Mouse (Mus musculus) liver, embryonic 13.5 days (tissue): ENCODE measurements around the gene Zfp575. TPM values are rescaled to one million over a fixed set of nuclear protein-coding genes. Genes with fewer than 3 reads are reported as not detected.

Experiments
- ATAC-seq: fragments of 200-750 bp; cut with Nextera tagmentation; 2 replicates; pipeline ENCODE4 v1.8.0; 2017; ENCODE audit warnings: low read depth, mild to moderate bottlenecking, moderate number of reproducible peaks, moderate library complexity
- DNase-seq: peaks from one replicate; pipeline ENCODE4 v3.0.0; 2022
- H3K27ac ChIP-seq: fragments of 300-500 bp; sonication (generic); 2 replicates; pipeline ENCODE4 v1.5.1; 2015; ENCODE audit warnings: moderate library complexity, mild to moderate bottlenecking, inconsistent platforms
- H3K27me3 ChIP-seq: fragments of 300-500 bp; sonication (generic); 2 replicates; pipeline ENCODE4 v1.6.1; 2015; ENCODE audit warnings: mild to moderate bottlenecking, inconsistent platforms
- H3K36me3 ChIP-seq: fragments of 300-500 bp; sonication (generic); 2 replicates; pipeline ENCODE4 v1.6.1; 2015; ENCODE audit warnings: mild to moderate bottlenecking, inconsistent platforms
- H3K4me1 ChIP-seq: fragments of 300-500 bp; sonication (generic); replicated peaks from 2 replicates; pipeline ENCODE4 v1.6.1; 2015; ENCODE audit warnings: inconsistent platforms
- H3K4me2 ChIP-seq: fragments of 300-500 bp; sonication (generic); 2 replicates; pipeline ENCODE4 v1.6.1; 2015; ENCODE audit warnings: inconsistent platforms, mild to moderate bottlenecking, moderate library complexity
- H3K4me3 ChIP-seq: fragments of 300-500 bp; sonication (generic); replicated peaks from 2 replicates; pipeline ENCODE4 v1.5.1; 2015; ENCODE audit warnings: mild to moderate bottlenecking, inconsistent platforms
- H3K9ac ChIP-seq: fragments of 300-500 bp; sonication (generic); 2 replicates; pipeline ENCODE4 v1.6.1; 2015; ENCODE audit warnings: mild to moderate bottlenecking, inconsistent platforms
- H3K9me3 ChIP-seq: fragments of 300-500 bp; sonication (generic); replicated peaks from 2 replicates; pipeline ENCODE4 v1.6.1; 2016; ENCODE audit warnings: inconsistent platforms
- WGBS: fragments of 180-500 bp; shearing (Covaris S2); methylation state at CpG from one replicate; pipeline ENCODE4 v1.1.7; 2015; ENCODE audit not compliant: insufficient replicate concordance; 5-methylcytosine and 5-hydroxymethylcytosine counted together
- polyA plus RNA-seq: library from polyadenylated mRNA; unstranded; fragments of >200 nt; fragmentation: Nextera tagmentation; extraction: Ambion mirVana; gene quantifications from 2 replicates; pipeline ENCODE4 v1.2.1, GENCODE M21; 2015

Gene Zfp575
- polyA plus RNA-seq, 1 experiment from 2014 or later = 0.31 TPM

DNA sequence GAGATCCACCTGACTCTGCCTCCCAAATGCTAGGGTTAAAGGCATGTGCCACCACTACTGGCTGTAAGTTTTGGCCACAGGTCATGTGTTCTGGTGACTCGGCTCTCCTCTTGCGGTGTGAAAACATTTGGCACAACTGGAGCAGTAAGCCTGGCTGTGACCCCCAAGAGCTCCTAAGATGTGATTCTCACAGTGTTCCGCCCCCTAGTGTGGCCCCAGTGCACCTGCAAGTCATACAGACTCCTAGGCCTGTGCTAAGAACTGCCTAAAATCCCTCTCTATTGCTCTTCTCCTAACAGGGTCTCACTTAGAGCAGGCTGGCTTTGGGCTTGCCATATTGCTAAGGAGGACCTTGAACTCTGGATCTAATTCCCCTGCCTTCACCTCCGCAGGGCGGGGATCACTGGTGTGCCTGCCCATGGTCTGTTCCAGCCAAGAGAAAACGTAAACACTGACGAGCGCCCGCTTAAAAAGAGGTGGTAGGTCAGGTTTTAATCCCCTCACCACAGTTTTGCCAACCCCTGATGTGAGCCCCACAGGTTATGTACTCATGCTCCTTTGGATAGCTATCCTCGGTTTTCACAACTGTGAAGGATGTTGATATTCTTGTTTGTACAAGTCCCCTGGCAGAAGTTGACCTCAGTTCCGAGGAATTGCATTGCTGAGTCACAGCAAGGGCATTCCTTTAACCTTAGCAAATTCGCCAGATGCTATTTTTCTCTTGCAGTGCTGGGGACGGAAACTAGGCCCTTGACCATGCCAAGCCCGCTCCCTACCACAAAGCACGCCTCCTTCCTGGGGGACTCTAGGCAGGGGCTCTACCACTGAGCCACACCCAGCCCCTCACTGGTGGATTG lies 12.0 kb upstream of the Zfp575 start:
- 71% methylated on average over 15 of the region's 15 CpGs for WGBS
- Histone ChIP-seq H3K9me3 (no peaks in the 10 kb centered on the region), H3K36me3 (no peaks in the 10 kb centered on the region), H3K4me2 (no peak overlapping the region), H3K4me3 (no peak overlapping the region), H3K27me3 (peaks cover 9% of the 10 kb centered on the region; the same call in 1 of the 2 replicates), H3K27ac (no peak overlapping the region; the same call in 1 of the 2 replicates), H3K4me1 (peaks cover 29% of the 10 kb centered on the region), H3K9ac (no peak overlapping the region)
- no peak for DNase-seq
- no peak for ATAC-seq

DNA sequence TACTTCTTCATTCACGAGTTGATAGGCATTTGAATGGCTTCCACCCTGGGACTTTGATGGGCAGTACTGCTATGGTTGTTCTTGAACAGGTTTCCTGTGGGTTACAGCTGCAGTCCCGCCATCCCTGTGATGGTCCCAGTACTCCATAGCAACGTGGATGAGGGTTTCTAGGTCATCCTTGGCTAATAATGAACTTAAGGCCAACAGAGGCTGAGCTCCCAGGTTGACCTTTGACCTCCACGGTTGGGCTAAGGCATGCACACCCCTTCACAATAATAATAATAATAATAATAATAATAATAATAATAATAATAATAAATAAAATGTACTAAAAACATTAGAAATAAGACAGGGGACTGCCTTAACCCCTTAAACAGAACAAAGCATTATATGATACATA lies 10.7 kb upstream of the Zfp575 start:
- 49% methylated on average over 4 of the region's 4 CpGs for WGBS
- Histone ChIP-seq H3K9me3 (no peaks in the 10 kb centered on the region), H3K4me1 (peaks cover 41% of the 10 kb centered on the region), H3K27ac (no peak overlapping the region), H3K36me3 (no peaks in the 10 kb centered on the region), H3K4me2 (no peak overlapping the region), H3K9ac (no peak overlapping the region), H3K27me3 (peaks cover 10% of the 10 kb centered on the region; the same call in 1 of the 2 replicates), H3K4me3 (no peak overlapping the region)
- ATAC-seq (no peak), DNase-seq (no peak)

DNA sequence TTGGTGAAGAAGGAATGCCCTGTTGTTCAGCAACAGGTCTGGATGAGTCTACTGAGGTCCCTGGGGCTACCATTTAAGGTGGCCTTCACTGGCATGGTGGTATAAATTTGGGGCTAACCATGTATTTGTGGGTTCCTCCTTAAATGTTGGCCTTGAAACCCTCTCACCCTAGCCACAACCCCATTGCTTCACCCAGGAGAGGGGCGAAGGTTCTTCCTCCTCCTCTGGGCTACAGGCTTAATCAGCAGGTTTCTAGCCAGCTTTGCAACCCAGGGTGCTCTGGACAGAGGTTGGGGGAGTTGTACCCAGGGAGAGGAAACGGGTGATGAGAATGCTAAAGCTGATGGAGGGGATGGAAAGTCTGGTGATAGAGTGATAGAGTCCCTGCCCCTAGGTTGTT lies 8.0 kb upstream of the Zfp575 start:
- no peak overlapping the region for H3K27ac ChIP-seq
- peaks cover 59% of the 10 kb centered on the region for H3K4me1 ChIP-seq
- H3K4me2 ChIP-seq = peak overlapping the region; percentile 95; the same call in 1 of the 2 replicates
- no peak overlapping the region for H3K9ac ChIP-seq
- DNase-seq (no peak), ATAC-seq (no peak)
- H3K4me3 ChIP-seq = no peak overlapping the region
- 43% methylated on average over 2 of the region's 2 CpGs for WGBS
- H3K9me3 ChIP-seq = no peaks in the 10 kb centered on the region
- no peaks in the 10 kb centered on the region for H3K36me3 ChIP-seq
- peaks cover 10% of the 10 kb centered on the region; the same call in 1 of the 2 replicates for H3K27me3 ChIP-seq

DNA sequence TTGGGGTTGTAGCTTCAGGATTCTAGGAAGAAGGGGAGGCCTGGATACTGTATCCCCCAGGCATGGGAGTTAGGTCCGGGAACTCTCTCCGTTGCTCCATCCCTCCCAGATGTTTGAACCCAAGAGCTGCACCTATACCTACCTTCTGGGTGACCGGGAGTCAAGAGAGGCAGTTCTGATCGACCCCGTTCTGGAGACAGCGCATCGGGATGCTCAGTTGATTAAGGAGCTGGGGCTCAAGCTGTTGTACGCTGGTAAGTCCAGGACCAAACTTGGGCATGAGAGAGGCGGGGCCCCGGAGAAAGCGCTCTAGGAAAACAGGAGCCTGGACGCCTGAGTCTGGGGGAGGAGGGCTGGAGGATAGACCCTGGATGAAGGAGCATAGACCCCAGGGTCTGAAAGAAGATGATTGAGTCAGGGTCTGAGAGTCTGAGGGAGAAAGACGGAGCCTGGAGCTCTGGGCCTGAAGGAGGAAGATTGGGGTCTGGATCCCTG lies 6.9 kb upstream of the Zfp575 start:
- Histone ChIP-seq H3K4me2 (peak overlapping the region; percentile 95), H3K9ac (peak overlapping the region; percentile 77), H3K27me3 (peaks cover 10% of the 10 kb centered on the region; the same call in 1 of the 2 replicates), H3K27ac (no peak overlapping the region), H3K4me3 (peak overlapping the region; percentile 69), H3K36me3 (no peaks in the 10 kb centered on the region), H3K4me1 (peaks cover 68% of the 10 kb centered on the region), H3K9me3 (no peaks in the 10 kb centered on the region)
- no peak for DNase-seq
- WGBS = 13% methylated on average over 13 of the region's 13 CpGs
- ATAC-seq = no peak

GRCm38 (mm10) chr7:24593621-24594308 lies 6.3 kb upstream of the Zfp575 start:
- peak; percentile 63 for DNase-seq
- H3K9ac ChIP-seq = peak overlapping the region; percentile 77
- H3K27ac ChIP-seq = peak overlapping the region; percentile 39; the same call in 1 of the 2 replicates
- no peaks in the 10 kb centered on the region for H3K9me3 ChIP-seq
- under 1% methylated on average over 39 of the region's 39 CpGs for WGBS
- H3K36me3 ChIP-seq = no peaks in the 10 kb centered on the region
- peaks cover 10% of the 10 kb centered on the region; the same call in 1 of the 2 replicates for H3K27me3 ChIP-seq
- peak; percentile 89 for ATAC-seq
- peaks cover 68% of the 10 kb centered on the region for H3K4me1 ChIP-seq
- peak overlapping the region; percentile 95 for H3K4me2 ChIP-seq
- H3K4me3 ChIP-seq = peak overlapping the region; percentile 69

DNA sequence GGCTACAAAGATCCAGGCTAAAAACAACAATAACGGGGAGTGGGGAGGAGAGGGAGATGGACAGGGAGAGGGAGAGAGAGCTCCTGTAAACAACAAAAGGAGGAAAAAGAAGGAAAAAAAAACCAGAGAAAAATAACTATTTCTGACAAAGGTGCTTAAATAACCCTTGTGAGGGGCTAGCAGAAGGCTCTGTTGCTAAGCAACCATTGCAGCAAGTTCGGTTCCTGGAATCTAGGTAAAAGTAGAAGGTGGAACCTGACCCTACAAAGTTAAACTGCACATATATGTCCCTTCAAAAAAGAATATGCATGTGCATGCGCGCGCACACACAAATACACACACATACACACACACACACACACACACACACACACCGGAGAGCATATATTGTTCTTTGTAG lies 5.3 kb upstream of the Zfp575 start:
- H3K4me2 ChIP-seq = peak overlapping the region; percentile 95
- WGBS = 85% methylated on average over 6 of the region's 6 CpGs
- H3K4me1 ChIP-seq = peaks cover 66% of the 10 kb centered on the region

DNA sequence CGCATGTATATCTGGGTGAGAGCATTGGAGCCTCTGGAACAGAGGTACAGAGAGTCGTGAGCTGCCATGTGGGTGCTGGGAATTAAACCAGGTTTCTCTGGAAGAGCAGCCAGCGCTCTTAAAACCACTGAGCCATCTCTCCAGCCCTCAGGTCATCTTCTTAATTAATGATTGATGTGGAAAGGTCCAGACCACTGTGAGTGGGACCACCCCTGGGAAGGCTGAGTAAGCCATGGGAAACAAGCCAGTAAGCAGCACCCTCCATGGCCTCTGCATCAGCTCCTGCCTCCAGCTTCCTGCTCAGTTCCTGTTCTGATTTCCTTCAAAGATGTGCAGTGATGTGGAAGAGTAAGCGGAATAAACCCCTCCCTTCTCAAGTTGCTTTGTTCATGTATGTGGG lies 4.7 kb upstream of the Zfp575 start:
- Histone ChIP-seq H3K27ac (peak overlapping the region; percentile 51), H3K4me3 (peak overlapping the region; percentile 1; the same call in 1 of the 2 replicates), H3K9me3 (no peaks in the 10 kb centered on the region), H3K4me2 (peak overlapping the region; percentile 42), H3K9ac (peak overlapping the region; percentile 43; the same call in 1 of the 2 replicates), H3K4me1 (peaks cover 71% of the 10 kb centered on the region), H3K36me3 (no peaks in the 10 kb centered on the region), H3K27me3 (peaks cover 16% of the 10 kb centered on the region)
- DNase-seq (no peak), ATAC-seq (no peak)
- 48% methylated on average over 4 of the region's 4 CpGs for WGBS

More for the DNA sequence above, 5.3 kb upstream of the Zfp575 start:
- H3K9me3 ChIP-seq = no peaks in the 10 kb centered on the region
- no peak for ATAC-seq
- 0 out of 2 replicates have a peak overlapping the region, but pooled peaks have one; percentile 43 for H3K9ac ChIP-seq
- DNase-seq = no peak
- no peak overlapping the region for H3K4me3 ChIP-seq
- peak overlapping the region; percentile 51; the same call in 1 of the 2 replicates for H3K27ac ChIP-seq
- H3K36me3 ChIP-seq = no peaks in the 10 kb centered on the region
- peaks cover 10% of the 10 kb centered on the region; the same call in 1 of the 2 replicates for H3K27me3 ChIP-seq

DNA sequence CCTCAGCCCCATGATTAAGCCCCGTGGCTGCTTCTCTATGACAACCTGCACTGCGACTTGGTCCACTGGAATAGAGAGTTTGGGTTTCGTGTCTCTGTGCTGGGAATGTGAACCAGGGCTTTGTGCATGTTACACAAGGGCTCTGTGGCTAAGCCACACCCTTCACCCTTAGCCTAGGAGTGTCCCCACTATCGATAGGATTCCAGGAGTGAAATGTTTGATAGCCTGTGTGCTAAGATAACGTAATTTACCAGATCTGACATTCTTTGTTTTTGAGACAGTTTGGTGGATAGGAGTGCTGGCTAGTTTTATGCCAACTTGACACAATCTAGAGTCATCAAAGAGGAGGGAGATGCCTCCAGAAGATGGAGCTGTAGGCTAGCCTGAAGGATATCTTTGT lies 4.3 kb upstream of the Zfp575 start:
- peak; percentile 67 for ATAC-seq
- peak; percentile 31 for DNase-seq
- WGBS = 26% methylated on average over 5 of the region's 5 CpGs
- Histone ChIP-seq H3K27me3 (peaks cover 19% of the 10 kb centered on the region), H3K9me3 (no peaks in the 10 kb centered on the region), H3K4me1 (peaks cover 75% of the 10 kb centered on the region), H3K27ac (peak overlapping the region; percentile 51), H3K4me2 (peak overlapping the region; percentile 42), H3K36me3 (no peaks in the 10 kb centered on the region), H3K9ac (peak overlapping the region; percentile 43; the same call in 1 of the 2 replicates), H3K4me3 (peak overlapping the region; percentile 1; the same call in 1 of the 2 replicates)

DNA sequence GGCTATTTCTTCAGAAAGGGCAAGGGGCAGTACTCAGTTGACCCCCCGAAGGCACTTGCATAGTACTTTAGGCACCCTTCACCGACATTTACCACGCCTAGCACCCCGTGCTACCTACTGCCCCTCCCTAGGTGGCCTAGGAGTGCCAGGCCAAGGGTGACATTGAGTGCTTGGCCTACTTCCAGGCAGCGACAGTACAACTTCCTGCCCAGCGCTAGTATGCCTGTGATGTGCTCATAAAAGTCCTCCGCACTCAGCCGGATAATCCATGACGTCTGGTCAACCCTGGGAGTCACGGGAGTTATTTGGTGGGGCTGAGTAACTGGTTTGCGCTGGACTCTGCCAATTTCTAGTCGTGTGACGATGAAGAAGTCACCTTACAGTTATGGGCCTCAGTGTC lies 895 bp upstream of the Zfp575 start:
- Histone ChIP-seq H3K9me3 (0 out of 2 replicates have a peak, but pooled peaks cover 2% of the 10 kb centered on the region), H3K36me3 (no peaks in the 10 kb centered on the region), H3K27me3 (peaks cover 32% of the 10 kb centered on the region), H3K9ac (no peak overlapping the region), H3K4me2 (no peak overlapping the region), H3K4me1 (peaks cover 52% of the 10 kb centered on the region), H3K4me3 (no peak overlapping the region), H3K27ac (no peak overlapping the region)
- 75% methylated on average over 13 of the region's 13 CpGs for WGBS
- no peak for ATAC-seq
- DNase-seq = no peak

DNA sequence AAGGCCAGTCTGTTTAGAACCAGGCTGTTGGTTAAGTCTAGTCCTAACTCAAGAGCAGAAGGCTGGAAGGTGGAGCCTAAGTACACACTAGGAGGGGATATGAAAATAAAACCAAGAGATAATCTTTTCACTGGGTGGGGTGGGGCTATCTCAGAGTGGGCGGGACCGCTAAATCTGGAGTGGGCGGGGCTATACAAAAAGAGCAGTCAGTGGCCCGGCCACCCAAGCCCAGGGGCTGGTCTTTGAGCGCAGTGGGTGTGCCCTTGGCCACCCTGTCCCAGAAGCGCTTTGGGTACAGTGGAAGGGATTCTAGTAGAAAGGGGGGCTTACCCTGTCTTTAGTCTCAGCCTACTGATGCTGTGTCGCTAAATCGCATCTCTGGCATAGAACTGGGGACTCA lies 613 bp downstream of the Zfp575 start:
- H3K4me2 ChIP-seq = peak overlapping the region; percentile 76
- peak overlapping the region; percentile 43; the same call in 1 of the 2 replicates for H3K9ac ChIP-seq
- no peak overlapping the region for H3K27ac ChIP-seq
- peak overlapping the region; percentile 56 for H3K4me3 ChIP-seq
- H3K27me3 ChIP-seq = peaks cover 32% of the 10 kb centered on the region
- 8% methylated on average over 8 of the region's 8 CpGs for WGBS
- H3K36me3 ChIP-seq = no peaks in the 10 kb centered on the region
- ATAC-seq = peak; percentile 75
- peaks cover 37% of the 10 kb centered on the region for H3K4me1 ChIP-seq
- 0 out of 2 replicates have a peak, but pooled peaks cover 2% of the 10 kb centered on the region for H3K9me3 ChIP-seq
- DNase-seq = peak; percentile 38

- ATAC-seq = no peak
- 51% methylated on average over 9 of the region's 16 CpGs for WGBS
- peaks cover 28% of the 10 kb centered on the region for H3K4me1 ChIP-seq
- H3K4me2 ChIP-seq = no peak overlapping the region
- no peak overlapping the region for H3K27ac ChIP-seq
- peaks cover 32% of the 10 kb centered on the region for H3K27me3 ChIP-seq
- 0 out of 2 replicates have a peak, but pooled peaks cover 2% of the 10 kb centered on the region for H3K9me3 ChIP-seq
- no peaks in the 10 kb centered on the region for H3K36me3 ChIP-seq
- H3K9ac ChIP-seq = no peak overlapping the region
- DNase-seq = no peak
- no peak overlapping the region for H3K4me3 ChIP-seq
Measured at GRCm38 (mm10) chr7:24585995-24586394, 1.4 kb downstream of the Zfp575 start.
